Mouse (Mus musculus) liver, postnatal 0 days (tissue): ENCODE data around the gene Plpp7.

ENCODE experiments used
- CTCF ChIP-seq: sonication (generic); IDR thresholded peaks from 2 replicates; pipeline ENCODE4 v1.5.1; 2016; ENCODE audit warnings: antibody characterized with exemption, low read depth
- EP300 ChIP-seq: IDR thresholded peaks from 2 replicates; pipeline ENCODE4 v1.6.1; 2016; ENCODE audit warnings: antibody characterized with exemption, low read depth, mild to moderate bottlenecking

GRCm38 (mm10) chr2:32057360-32057759 lies 38.0 kb upstream of the Plpp7 start:
- TF ChIP-seq CTCF = no peak
- TF ChIP-seq EP300 = no peak
